Mouse (Mus musculus): ENCODE data around the gene Tmem82.

Tmem82 gene

GRCm38 (mm10) chr4:141605861-141606260, 12.6 kb downstream of the Tmem82 start, which contains the start of gene Fblim1:
Gene Fblim1, minus strand, starts transcription at chr4:141606096.
- DNase-seq, result peak; percentile 60 to 66

GRCm38 (mm10) chr4:141605421-141605820, 13.0 kb downstream of the Tmem82 start:
- no peak for DNase-seq

- DNase-seq, result peak; percentile 26 to 53
These were observed 13.9 kb downstream of the Tmem82 start for GRCm38 (mm10) chr4:141604493-141604892.

- DNase-seq, result no peak
These were observed 14.5 kb downstream of the Tmem82 start for GRCm38 (mm10) chr4:141603921-141604320.

GRCm38 (mm10) chr4:141602523-141603223, 15.8 kb downstream of the Tmem82 start:
- no peak for DNase-seq

- no peak for DNase-seq
These were observed 17.1 kb downstream of the Tmem82 start for GRCm38 (mm10) chr4:141601148-141601862.

- DNase-seq, result no peak
These were observed 18.1 kb downstream of the Tmem82 start for GRCm38 (mm10) chr4:141600364-141600763.

- DNase-seq, result no peak
These were observed 18.9 kb downstream of the Tmem82 start for GRCm38 (mm10) chr4:141599251-141600141.

- DNase-seq, result no peak
These were observed 19.6 kb downstream of the Tmem82 start for GRCm38 (mm10) chr4:141598894-141599250.

- DNase-seq, result peak; percentile 36 to 43
These were observed 20.1 kb downstream of the Tmem82 start for GRCm38 (mm10) chr4:141598199-141598893.

GRCm38 (mm10) chr4:141596700-141597328, 21.6 kb downstream of the Tmem82 start:
- no peak for DNase-seq

- no peak for DNase-seq
These were observed 22.7 kb downstream of the Tmem82 start for GRCm38 (mm10) chr4:141595605-141596268.

- no peak for DNase-seq
These were observed 23.3 kb downstream of the Tmem82 start for GRCm38 (mm10) chr4:141595138-141595537.

GRCm38 (mm10) chr4:141591547-141591946, 26.9 kb downstream of the Tmem82 start:
- DNase-seq, result peak in 1 of 2 experiments; percentile 26

- DNase-seq, result no peak
These were observed 34.5 kb downstream of the Tmem82 start for GRCm38 (mm10) chr4:141583919-141584318.

GRCm38 (mm10) chr4:141581051-141581450, 37.4 kb downstream of the Tmem82 start:
- DNase-seq, result no peak

- DNase-seq, result no peak
These were observed 39.6 kb downstream of the Tmem82 start for GRCm38 (mm10) chr4:141578833-141579232.

GRCm38 (mm10) chr4:141576877-141577276, 41.6 kb downstream of the Tmem82 start:
- no peak for DNase-seq

- no peak for DNase-seq
These were observed 42.0 kb downstream of the Tmem82 start for GRCm38 (mm10) chr4:141576404-141576803.

GRCm38 (mm10) chr4:141574789-141575702, 43.4 kb downstream of the Tmem82 start:
- peak; percentile 86 to 90 for DNase-seq
